Mouse (Mus musculus) liver, embryonic 14.5 days (tissue): ENCODE results near the gene Vipr1.

Experiments used
- CTCF ChIP-seq: IDR thresholded peaks from 2 replicates; pipeline ENCODE4 v1.5.1; 2016; ENCODE audit warnings: antibody characterized with exemption, low read depth, control low read depth
- EP300 ChIP-seq: IDR thresholded peaks from 2 replicates; pipeline ENCODE4 v1.6.1; 2016; ENCODE audit warnings: antibody characterized with exemption, low read depth

DNA sequence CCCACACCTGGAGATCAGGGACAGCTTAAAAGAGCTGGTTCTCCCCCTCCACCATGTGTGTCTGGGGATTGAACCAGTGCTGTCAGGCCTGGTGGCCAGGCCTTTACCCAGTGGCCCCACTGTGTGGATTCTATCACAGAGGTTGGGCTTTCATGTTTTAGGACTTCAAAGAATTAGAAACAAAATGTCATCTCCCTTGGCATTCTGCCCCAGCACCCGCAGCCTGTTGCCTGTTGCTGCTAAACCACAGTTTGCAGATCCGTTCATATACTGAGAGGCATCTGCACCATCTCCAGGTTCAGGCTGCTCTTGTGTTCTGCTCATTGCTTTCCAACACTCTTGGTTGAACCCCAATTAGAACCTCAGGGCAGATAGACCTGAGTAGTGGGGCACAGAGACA lies 40.1 kb upstream of the Vipr1 start:
- TF ChIP-seq EP300 (no peak), CTCF (no peak)
